Mouse (Mus musculus) activated CD4-positive, CD25-positive, alpha-beta regulatory T cell, adult 9 weeks (primary cell): ENCODE results near the gene Pithd1. TPM values are rescaled to one million over a fixed set of nuclear protein-coding genes. Genes with fewer than 3 reads are reported as not detected.

ENCODE experiments used
- polyA plus RNA-seq: library from polyadenylated mRNA; unstranded; fragments of 100-300 nt; shearing (Covaris generic); gene quantifications from one replicate; pipeline ENCODE4 v1.2.1, GENCODE M21; 2017

Pithd1 gene
- polyA plus RNA-seq = 7.5 TPM

DNA sequence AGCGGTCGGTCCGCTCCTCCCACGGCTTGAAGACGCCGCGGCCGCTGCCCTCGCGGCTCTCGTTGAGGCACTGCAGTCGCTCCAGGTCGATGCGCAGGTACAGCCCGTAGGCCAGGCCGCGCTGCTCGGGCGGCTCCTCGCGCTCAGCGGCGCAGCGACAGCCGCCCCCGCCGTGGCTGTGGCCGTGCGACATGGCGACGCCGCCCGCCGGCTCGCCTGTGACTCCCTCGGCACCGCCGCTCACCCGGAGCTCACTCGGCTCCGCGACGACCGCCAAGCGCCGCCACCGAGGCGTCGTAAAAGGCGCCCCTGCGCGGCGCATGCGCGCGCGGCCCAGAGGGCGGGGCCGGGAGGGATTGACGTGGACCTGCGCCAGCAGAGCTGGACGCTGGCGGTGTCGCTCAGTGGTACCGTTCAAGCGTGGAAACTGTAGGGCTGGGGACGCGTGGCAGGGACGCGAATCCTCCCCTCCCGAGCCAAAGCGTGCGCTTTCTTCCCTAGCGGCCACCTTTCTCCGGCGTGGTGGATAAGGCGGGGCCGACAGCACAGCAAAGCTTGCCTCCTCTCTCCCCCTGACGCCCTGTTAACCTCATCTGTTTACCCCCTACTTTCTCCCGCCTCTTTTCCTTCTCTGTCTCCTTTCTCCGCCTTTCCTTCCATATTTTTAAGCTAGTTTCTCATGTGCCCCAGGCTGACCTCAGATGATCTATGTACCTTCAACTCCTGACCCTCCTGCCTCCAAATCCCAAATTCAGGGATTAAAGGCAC is at the start of gene Pithd1:
Pithd1 (minus strand) TSS at position 322 of the 768 bp plus-strand sequence.

GRCm38 (mm10) chr4:136021549-136022047 is 34.5 kb upstream of the Pithd1 start, which contains the start of gene Eloa:
Eloa (minus strand) TSS chr4:136021763.

GRCm38 (mm10) chr4:135972556-135972906 is 14.5 kb downstream of the Pithd1 start, which contains the start of gene Lypla2:
Lypla2 (minus strand) TSS chr4:135972626.

GRCm38 (mm10) chr4:135963457-135964193 is 23.4 kb downstream of the Pithd1 start, which contains the start of gene Gale:
Gale (plus strand) TSS chr4:135963727.

DNA sequence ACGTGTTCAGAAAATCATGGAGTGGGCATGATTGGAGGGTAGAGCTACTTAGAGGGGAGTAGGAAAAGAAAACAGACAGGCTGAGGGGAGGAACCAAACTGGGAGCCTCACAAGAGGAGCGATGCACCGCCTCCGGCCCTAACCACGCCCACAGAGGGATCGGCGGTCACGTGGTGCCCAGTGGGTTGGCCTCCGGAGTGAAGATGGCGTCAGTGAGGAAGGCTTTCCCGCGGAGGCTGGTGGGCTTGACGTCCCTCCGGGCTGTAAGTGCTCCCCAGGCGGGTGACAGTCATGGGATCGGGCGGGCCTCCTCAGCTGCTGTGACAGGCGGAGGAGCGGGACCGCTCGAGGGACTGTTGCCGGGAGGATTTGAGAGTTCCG is 40.8 kb downstream of the Pithd1 start, which contains the start of gene Hmgcl:
Hmgcl (plus strand) TSS at position 171 of the 381 bp plus-strand sequence.

Other genes with a start within 250 kb of the Pithd1 start
- gene Myom3, start 227.5 kb downstream of the Pithd1 start, polyA plus RNA-seq = not detected
- 172 TPM for gene Srsf10, start 131.5 kb downstream of the Pithd1 start, polyA plus RNA-seq
- 231 TPM for gene Pnrc2, start 113.4 kb downstream of the Pithd1 start, polyA plus RNA-seq
- gene Cnr2, start 91.9 kb downstream of the Pithd1 start, polyA plus RNA-seq = 15.7 TPM
- 118 TPM for gene Fuca1, start 66.5 kb downstream of the Pithd1 start, polyA plus RNA-seq
- 75.4 TPM for gene Hmgcl, start 40.8 kb downstream of the Pithd1 start, polyA plus RNA-seq
- 32.5 TPM for gene Gale, start 23.5 kb downstream of the Pithd1 start, polyA plus RNA-seq
- 343 TPM for gene Lypla2, start 14.6 kb downstream of the Pithd1 start, polyA plus RNA-seq
- gene Eloa, start 34.5 kb upstream of the Pithd1 start, polyA plus RNA-seq = 76.3 TPM
- gene Rpl11, start 66.2 kb upstream of the Pithd1 start, polyA plus RNA-seq = 369 TPM
- 306 TPM for gene Id3, start 156.2 kb upstream of the Pithd1 start, polyA plus RNA-seq
- gene E2f2, start 185.1 kb upstream of the Pithd1 start, polyA plus RNA-seq = 27.1 TPM
- gene Asap3, start 219.1 kb upstream of the Pithd1 start, polyA plus RNA-seq = 0.15 TPM